12 mouse cellular contexts compared by ENCODE assay signal in the genomic region with DNA sequence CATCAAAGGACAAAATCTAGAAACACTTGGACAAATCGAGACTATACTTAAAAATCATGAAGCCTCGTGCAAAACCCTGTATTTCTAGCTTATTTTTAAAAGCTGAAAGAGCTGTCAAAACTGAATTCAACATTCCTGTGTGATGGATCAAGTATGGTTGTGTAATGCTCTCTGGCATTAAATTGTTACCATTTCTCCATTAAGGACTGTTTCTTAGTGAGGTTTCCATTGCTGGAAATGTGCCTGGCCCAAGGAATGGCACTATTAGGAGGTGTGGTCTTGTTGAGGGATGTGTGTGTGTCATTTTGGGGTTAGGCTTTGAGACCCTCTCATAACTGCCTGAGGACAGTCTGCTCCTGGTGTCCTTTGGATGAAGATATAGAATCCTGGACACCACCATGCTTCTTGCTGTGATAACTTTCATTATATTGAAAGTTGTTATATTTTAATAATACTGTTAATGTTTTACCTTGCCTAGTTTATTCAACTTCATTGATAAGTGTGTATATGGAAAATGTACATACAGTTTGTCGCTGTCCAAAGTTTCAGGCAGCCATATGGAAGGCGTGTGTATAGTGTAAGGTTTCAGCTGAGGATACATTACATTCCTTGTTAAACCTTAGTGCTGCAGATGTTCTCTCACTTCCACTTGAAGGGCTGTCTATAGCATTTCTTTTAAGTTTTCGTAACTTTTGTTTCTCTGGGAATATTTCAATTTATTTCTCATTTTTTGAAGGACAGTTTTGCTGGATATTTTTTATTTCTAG.
"Had no signal": no experiment of that assay in that cellular context is flagged by ENCODE, and none has a peak within 500 bp of the region (broad histone marks: within the 10 kb centered on the region; RNA-seq: fewer than 3 reads in every experiment).

No protein-coding gene starts in this region.

- H3K4me1 ChIP-seq: neural tube, embryonic 12.5 days had no signal

- H3K27ac ChIP-seq: kidney, embryonic 15.5 days; liver, embryonic 13.5 days; neural tube, embryonic 12.5 days had no signal

- H3K4me2 ChIP-seq: kidney, embryonic 15.5 days; liver, embryonic 13.5 days; neural tube, embryonic 12.5 days had no signal

- H3K9me3 ChIP-seq: kidney, embryonic 15.5 days; liver, embryonic 13.5 days; neural tube, embryonic 12.5 days had no signal

- ATAC-seq: liver, postnatal 0 days had no signal

- H3K4me3 ChIP-seq: kidney, embryonic 15.5 days; liver, embryonic 13.5 days; neural tube, embryonic 12.5 days had no signal

- DNase-seq: kidney, adult 18-20 months; kidney, postnatal 14 days; left cerebral cortex, postnatal 4 days; liver; liver, embryonic 13.5 days; liver, postnatal 0 days; midbrain, embryonic 14.5 days; spleen, adult 18-20 months; thymus, adult 18-20 months; thymus, postnatal 14 days had no signal

- H3K9ac ChIP-seq: kidney, embryonic 15.5 days; liver, embryonic 13.5 days; liver, postnatal 0 days; neural tube, embryonic 12.5 days had no signal

- H3K36me3 ChIP-seq: liver, embryonic 13.5 days; neural tube, embryonic 12.5 days had no signal

- H3K27me3 ChIP-seq: kidney, embryonic 15.5 days; liver, embryonic 13.5 days; neural tube, embryonic 12.5 days had no signal
